Mouse (Mus musculus) ES-CJ7 (cell line): ENCODE results near the gene Ube2h.

Source experiments
- DNase-seq: peaks from one replicate; pipeline ENCODE4 v3.0.0; 2011; ENCODE audit warnings: low read depth, low spot score

The Ube2h gene

GRCm38 (mm10) chr6:30204383-30205179, 99.8 kb downstream of the Ube2h start:
- no peak for DNase-seq

DNA sequence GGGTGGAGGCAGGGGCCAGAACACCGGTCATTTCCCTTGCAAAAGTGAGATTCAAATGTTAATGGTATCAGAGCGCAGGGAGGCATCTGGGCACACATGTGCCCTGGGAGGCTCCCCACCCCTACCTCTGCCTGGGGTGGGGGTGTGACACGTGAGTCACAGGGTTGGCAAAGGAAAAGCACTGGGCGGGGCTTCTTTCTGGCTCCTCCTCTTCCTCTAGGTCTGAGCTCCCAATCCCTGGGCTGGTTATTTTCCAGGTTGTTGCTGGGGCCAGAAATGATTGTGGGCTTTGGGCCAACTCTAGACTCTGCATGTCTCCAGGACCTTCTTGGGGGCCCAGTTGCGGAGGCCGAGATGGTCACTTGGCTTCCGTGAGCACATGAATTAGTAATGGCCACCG, 108.2 kb downstream of the Ube2h start:
- peak; percentile 78 for DNase-seq

DNA sequence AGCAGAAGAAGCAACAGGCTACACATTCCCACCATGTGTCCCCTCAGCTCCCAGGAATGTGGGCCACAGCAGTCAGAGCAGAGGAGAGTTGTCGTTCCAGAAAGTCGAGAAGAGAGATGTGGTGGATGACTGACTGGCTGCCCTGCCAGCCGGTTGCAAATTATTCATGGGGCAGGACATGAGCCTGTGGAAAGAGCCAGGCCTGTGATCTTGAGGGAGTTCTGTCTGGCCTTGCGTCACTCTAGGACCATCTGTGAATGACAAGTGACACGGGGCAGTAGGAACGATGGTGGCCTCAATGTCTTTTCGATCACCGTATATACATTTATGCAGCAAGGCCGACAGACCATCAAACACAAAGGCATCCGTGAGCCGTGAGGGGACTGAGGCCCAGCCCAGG, 108.7 kb downstream of the Ube2h start:
- DNase-seq: peak; percentile 48

- DNase-seq: peak; percentile 61
These were observed 120.7 kb downstream of the Ube2h start for GRCm38 (mm10) chr6:30183624-30184023.

DNA sequence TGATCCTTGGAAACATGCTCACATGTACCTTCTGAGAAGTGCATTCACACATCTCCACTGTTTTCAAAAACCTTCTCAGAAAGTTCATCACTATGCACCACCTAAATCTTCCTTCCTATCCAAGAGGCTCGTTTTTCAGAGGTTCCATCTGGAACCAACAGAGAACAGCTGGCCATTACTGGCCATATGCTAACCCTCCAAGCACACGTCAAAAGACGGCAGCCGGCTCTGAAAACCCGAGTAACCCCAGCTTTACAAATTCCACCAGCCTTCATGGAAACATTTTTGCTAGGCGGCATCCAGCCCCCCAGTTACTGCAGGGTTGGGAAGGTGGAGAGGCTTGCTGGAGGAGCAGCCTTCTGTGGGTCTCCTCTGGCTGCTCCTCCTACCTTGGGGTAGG, 122.3 kb downstream of the Ube2h start:
- no peak for DNase-seq

DNA sequence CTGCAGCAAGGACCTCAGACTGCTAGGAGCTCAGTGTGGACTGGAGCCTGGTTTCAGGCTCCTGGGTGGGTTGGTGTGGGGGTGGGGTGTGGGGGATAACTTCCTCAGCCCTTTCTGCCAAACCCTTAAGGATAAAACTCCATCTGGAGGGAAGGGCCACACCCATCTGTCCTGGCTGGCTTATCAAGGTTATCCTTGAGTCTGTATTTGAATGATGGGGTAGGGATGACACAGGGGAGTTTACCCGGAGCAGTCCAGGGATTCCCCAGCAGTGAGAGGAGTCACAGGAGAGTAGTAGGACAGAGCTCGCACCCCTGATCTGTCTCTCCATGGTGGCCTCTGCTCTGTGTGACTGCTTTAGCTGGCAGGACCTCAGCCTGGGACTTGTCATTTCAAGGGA, 124.0 kb downstream of the Ube2h start:
- peak; percentile 91 for DNase-seq

- DNase-seq: peak; percentile 71
These were observed 125.3 kb downstream of the Ube2h start for GRCm38 (mm10) chr6:30179046-30179445.

- DNase-seq: peak; percentile 67
These were observed 126.2 kb downstream of the Ube2h start for GRCm38 (mm10) chr6:30178023-30178639.

GRCm38 (mm10) chr6:30177305-30177704, 127.0 kb downstream of the Ube2h start:
- peak; percentile 84 for DNase-seq

GRCm38 (mm10) chr6:30176496-30176895, 127.8 kb downstream of the Ube2h start:
- DNase-seq: no peak

DNA sequence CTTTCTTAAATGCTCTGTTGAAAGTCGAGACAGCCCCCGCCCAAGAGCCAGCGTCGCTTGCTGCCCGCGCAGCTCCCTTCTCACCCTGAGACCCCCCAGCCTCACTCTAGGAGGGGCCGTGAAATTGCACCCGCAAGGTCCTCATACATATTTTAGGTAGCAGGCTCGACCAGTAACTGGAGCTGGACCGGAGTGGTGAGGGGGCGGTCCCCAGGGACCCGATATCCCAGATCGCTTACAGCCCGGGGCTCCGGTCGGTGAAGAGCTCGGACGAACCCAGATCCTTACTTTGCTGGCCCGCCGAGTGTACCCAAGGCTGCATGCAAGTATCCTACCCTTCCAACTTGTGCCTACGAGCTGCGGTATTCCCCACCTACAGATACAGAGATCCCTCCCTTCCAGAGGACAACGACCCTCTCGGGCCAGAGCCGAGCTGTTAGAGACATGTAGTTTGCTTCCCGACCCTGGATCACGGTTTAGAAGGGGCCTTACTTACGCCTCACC, 128.4 kb downstream of the Ube2h start:
- DNase-seq: no peak

DNA sequence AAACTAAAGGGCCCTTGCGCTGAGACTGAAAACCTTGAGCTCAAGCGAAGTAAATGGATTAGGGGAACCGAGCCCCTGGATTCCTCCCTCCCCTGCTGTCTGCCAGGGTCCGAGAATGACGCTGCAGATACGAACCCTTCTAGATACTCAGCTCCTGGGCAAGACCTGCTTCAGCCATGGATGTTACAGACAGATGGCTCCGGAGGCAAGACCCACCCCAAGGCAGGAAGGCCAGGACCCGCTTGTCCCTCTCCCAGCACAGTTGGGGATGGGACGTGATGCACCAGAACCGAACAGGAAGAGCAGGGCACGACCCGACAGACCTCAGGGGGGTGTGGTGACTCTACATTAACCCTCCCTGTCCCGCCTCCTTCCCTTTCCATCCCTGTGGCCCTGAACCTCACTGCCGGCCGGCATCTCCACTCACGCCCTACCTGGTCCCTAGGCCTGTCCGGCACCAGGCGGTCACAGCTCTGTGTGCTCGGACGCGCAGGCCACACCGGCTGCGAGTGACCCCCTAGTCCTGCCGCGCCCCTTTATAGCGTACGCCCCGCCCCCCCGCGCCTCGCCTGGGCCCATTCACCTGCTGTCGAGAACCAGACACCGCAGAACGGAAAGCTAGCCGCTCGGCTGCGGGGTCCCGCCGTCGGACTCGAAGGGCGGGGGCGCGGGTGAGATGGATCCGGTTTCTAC, 129.0 kb downstream of the Ube2h start:
- peak; percentile 63 for DNase-seq

DNA sequence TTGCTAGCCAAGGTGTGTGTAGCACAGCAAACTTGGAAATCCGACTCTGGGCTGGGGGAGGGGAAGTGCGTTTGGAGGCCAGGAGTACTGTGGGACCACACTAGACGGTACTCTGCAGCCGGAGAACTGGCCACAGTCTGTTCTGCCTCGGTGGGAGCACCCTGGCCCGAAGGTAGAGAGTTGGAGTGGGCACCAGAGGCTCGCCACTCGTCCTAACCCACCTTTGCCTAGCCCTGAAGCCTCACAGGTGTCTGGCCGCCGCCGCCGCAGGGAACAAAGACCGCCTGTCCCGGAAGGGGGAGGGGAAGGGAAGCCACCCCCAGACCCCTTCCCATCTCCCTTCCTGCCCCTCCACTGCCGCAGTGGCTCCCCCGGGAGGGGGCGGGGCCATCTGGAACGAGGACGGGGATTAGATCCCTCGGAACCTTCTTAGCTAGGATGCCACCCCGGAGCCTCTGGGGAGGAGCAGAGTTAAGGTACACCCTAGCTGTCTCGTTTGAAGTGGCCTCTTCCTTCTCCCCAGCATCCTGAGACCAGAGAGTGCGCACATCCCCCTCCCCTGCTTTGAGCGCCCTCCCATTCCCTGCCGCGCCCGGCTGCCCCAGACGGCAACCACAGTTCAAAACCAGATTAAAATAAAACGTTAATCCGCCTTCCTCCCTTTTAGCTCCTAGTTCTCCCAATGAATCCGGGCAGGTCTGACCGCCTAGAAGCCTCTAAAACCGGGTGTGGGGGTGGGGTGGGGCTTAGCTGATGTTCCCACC, 129.7 kb downstream of the Ube2h start:
- DNase-seq: peak; percentile 93

- DNase-seq: peak; percentile 93
These were observed 130.5 kb downstream of the Ube2h start for GRCm38 (mm10) chr6:30173551-30174460.

DNA sequence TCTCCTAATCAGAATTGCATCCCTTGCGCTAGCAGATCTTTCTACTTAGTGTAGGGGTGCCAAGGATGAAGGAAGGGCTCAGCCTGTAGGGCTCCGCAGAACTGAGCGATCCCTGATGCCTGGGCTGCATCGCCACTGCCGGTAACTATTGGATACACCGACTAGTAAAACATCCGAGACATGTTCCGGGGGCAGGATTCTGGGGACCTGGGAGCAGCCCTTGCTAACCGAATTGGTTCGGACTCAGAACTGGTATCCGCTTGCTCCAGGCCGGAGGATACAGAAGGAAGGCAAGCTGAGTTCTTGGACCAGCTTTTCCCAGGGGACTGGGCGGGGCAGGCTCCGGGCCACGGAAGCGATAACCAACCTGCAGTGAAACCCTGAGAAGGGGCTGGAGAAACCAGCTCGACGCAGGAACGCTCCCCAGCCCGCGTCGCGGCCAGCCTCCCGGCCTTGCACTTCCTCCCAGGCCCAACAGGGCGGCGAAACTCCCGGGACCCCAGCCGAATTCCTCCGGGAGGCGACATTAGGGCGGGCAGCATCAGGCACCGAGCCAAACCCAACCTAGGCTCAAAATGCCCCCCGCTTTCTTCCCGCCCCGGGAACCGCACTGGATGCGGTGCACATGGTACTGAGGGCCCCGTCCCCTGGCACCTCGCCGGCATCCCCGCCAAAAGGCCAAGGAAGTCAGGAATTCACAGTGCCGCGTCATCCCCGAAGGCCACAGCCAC, 131.4 kb downstream of the Ube2h start:
- peak; percentile 70 for DNase-seq

GRCm38 (mm10) chr6:30172441-30172819, 131.9 kb downstream of the Ube2h start:
- no peak for DNase-seq

- DNase-seq: no peak
These were observed 132.4 kb downstream of the Ube2h start for GRCm38 (mm10) chr6:30171967-30172366.

- peak; percentile 85 for DNase-seq
These were observed 133.1 kb downstream of the Ube2h start for GRCm38 (mm10) chr6:30171226-30171625.

DNA sequence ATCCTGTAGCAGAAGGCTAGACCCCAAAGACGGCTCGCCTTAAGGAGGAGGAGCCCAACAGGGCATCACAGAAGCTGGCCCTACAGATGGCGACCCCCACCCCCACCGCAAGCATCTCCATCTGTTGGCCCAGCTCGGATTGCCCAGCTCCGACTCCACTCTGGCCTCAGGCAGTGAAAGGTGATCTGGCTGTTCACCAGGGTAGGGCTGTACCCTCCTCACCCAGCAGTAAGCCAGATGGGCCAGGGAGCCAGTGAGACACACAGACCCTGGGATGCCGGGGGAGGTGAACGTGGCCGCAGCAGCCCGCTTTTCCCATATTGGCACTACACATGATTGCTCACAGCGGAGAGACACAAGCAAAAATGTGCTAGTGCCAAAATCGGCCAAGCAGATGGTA, 135.2 kb downstream of the Ube2h start:
- DNase-seq: no peak

- DNase-seq: no peak
These were observed 136.1 kb downstream of the Ube2h start for GRCm38 (mm10) chr6:30168275-30168674.
